Mouse (Mus musculus) cerebellum, postnatal 4 days (tissue): Measurements from ENCODE around the gene Olfr978.
"Not testable (repeated sequence)": the region's sequence is repeated elsewhere in the genome, so short reads cannot be mapped to it uniquely, and the experiment has no call there.

ENCODE experiments used
- DNase-seq, 2 experiments: peaks; one replicate each; pipeline ENCODE4 v3.0.0; 2022; ENCODE audit warnings: low spot score in 2 of 2, mixed read lengths in 1 of 2

Olfr978 gene

GRCm38 (mm10) chr9:39991813-39992212 is at the start of gene Olfr978:
Gene Olfr978, plus strand, starts transcription at chr9:39992113.
- DNase-seq, result no peak

- DNase-seq, result no peak
These were observed 40.0 kb upstream of the Olfr978 start, which contains the start of gene Olfr975 for GRCm38 (mm10) chr9:39951946-39952345. Gene Olfr975, minus strand, starts transcription at chr9:39952046.

GRCm38 (mm10) chr9:39961033-39961432 is 30.9 kb upstream of the Olfr978 start, which contains the start of gene Olfr976:
Gene Olfr976, minus strand, starts transcription at chr9:39961133.
- not testable (repeated sequence) for DNase-seq

GRCm38 (mm10) chr9:39976581-39977145 is 15.2 kb upstream of the Olfr978 start:
- DNase-seq, result not testable (repeated sequence)

- DNase-seq, result no peak
These were observed 11.5 kb downstream of the Olfr978 start, which contains the start of gene Olfr979 for GRCm38 (mm10) chr9:40003365-40003764. Gene Olfr979, minus strand, starts transcription at chr9:40003465.

- DNase-seq, result no peak
These were observed 17.6 kb downstream of the Olfr978 start, which contains the start of gene Olfr980 for GRCm38 (mm10) chr9:40009482-40009881. Gene Olfr980, minus strand, starts transcription at chr9:40009582.

GRCm38 (mm10) chr9:40021164-40021563 is 29.3 kb downstream of the Olfr978 start, which contains the start of gene Olfr981:
Gene Olfr981, plus strand, starts transcription at chr9:40021464.
- DNase-seq, result no peak
